Mouse (Mus musculus) urinary bladder, adult 18-20 months (tissue): ENCODE results near the gene Znrf3.

Experiments
- DNase-seq, 2 experiments: peaks; one replicate each; pipeline ENCODE4 v3.0.0; 2022; ENCODE audit warnings: low spot score in 2 of 2, mixed read lengths in 2 of 2

Znrf3 gene

GRCm38 (mm10) chr11:5442590-5443021 lies 2.0 kb downstream of the Znrf3 start:
- no peak for DNase-seq

GRCm38 (mm10) chr11:5437646-5438045 lies 7.0 kb downstream of the Znrf3 start:
- DNase-seq: no peak

GRCm38 (mm10) chr11:5436988-5437387 lies 7.7 kb downstream of the Znrf3 start:
- DNase-seq: no peak

- DNase-seq: no peak
Measured at GRCm38 (mm10) chr11:5435493-5435892, 9.2 kb downstream of the Znrf3 start.

GRCm38 (mm10) chr11:5432330-5432729 lies 12.3 kb downstream of the Znrf3 start:
- DNase-seq: no peak

- DNase-seq: no peak
Measured at GRCm38 (mm10) chr11:5430863-5431262, 13.8 kb downstream of the Znrf3 start.

GRCm38 (mm10) chr11:5429396-5430190 lies 15.1 kb downstream of the Znrf3 start:
- no peak for DNase-seq

GRCm38 (mm10) chr11:5427251-5427650 lies 17.4 kb downstream of the Znrf3 start:
- DNase-seq: no peak

- DNase-seq: no peak
Measured at GRCm38 (mm10) chr11:5426317-5426716, 18.3 kb downstream of the Znrf3 start.

- no peak for DNase-seq
Measured at GRCm38 (mm10) chr11:5425106-5425505, 19.5 kb downstream of the Znrf3 start.

- DNase-seq: no peak
Measured at GRCm38 (mm10) chr11:5424185-5424584, 20.5 kb downstream of the Znrf3 start.

GRCm38 (mm10) chr11:5423000-5423399 lies 21.6 kb downstream of the Znrf3 start:
- DNase-seq: no peak

GRCm38 (mm10) chr11:5422252-5422636 lies 22.4 kb downstream of the Znrf3 start:
- no peak for DNase-seq

- peak in 1 of 2 experiments; percentile 39 for DNase-seq
Measured at GRCm38 (mm10) chr11:5421506-5422251, 23.0 kb downstream of the Znrf3 start.

GRCm38 (mm10) chr11:5415617-5416338 lies 28.9 kb downstream of the Znrf3 start:
- DNase-seq: no peak

- DNase-seq: no peak
Measured at GRCm38 (mm10) chr11:5414856-5415616, 29.6 kb downstream of the Znrf3 start.

GRCm38 (mm10) chr11:5412644-5413190 lies 31.9 kb downstream of the Znrf3 start:
- no peak for DNase-seq

GRCm38 (mm10) chr11:5411577-5411976 lies 33.1 kb downstream of the Znrf3 start:
- DNase-seq: peak; percentile 33 to 43

GRCm38 (mm10) chr11:5404180-5404579 lies 40.5 kb downstream of the Znrf3 start:
- DNase-seq: no peak

- DNase-seq: no peak
Measured at GRCm38 (mm10) chr11:5402127-5402733, 42.4 kb downstream of the Znrf3 start.
